Mouse (Mus musculus): ENCODE results near the gene Yipf1. TPM values are rescaled to one million over a fixed set of nuclear protein-coding genes. Genes with fewer than 3 reads are reported as not detected.

Yipf1 gene
- total and polyA plus RNA-seq, 2 experiments from 2014 or later = 40.1 to 46.7 TPM

- no peak overlapping the region for H3K4me3 ChIP-seq (ENCODE audit: low read depth, low read length)
- H3K27me3 ChIP-seq (ENCODE audit: control insufficient read depth, insufficient read depth, low read length) = no peaks in the 10 kb centered on the region
- WGBS = 72% methylated on average over 2 of the region's 2 CpGs
- TF ChIP-seq CTCF (IDR thresholded peaks at IDR 0.05; ENCODE audit: low read depth) (no peak), EP300 (IDR thresholded peaks at IDR 0.05; ENCODE audit: low read depth) (no peak)
- no peak overlapping the region for H3K4me2 ChIP-seq (ENCODE audit: low read depth, low read length)
- no peak for ATAC-seq (ENCODE audit: insufficient read depth, low read depth)
- no peaks in the 10 kb centered on the region for H3K9me3 ChIP-seq (replicated peaks; ENCODE audit: control insufficient read depth, low read length)
- DNase-seq (ENCODE audit: low spot score) = no peak
- H3K36me3 ChIP-seq (replicated peaks; ENCODE audit: control insufficient read depth, insufficient read depth, low read length) = peaks cover 40% of the 10 kb centered on the region
- peaks cover 12% of the 10 kb centered on the region for H3K4me1 ChIP-seq (ENCODE audit: control insufficient read depth, insufficient read depth)
- H3K9ac ChIP-seq (replicated peaks; ENCODE audit: low read depth, low read length) = no peak overlapping the region
- H3K27ac ChIP-seq (ENCODE audit: low read depth) = no peak overlapping the region
Observed at GRCm38 (mm10) chr4:107372304-107372703, 58.1 kb downstream of the Yipf1 start.

- no peak overlapping the region for H3K4me2 ChIP-seq (ENCODE audit: low read depth, low read length)
Observed at GRCm38 (mm10) chr4:107374677-107375076, 60.5 kb downstream of the Yipf1 start.

GRCm38 (mm10) chr4:107378954-107379353, 64.8 kb downstream of the Yipf1 start:
- DNase-seq (ENCODE audit: low spot score) = no peak
- Histone ChIP-seq H3K9me3 (replicated peaks; ENCODE audit: control insufficient read depth, low read length) (no peaks in the 10 kb centered on the region), H3K4me3 (ENCODE audit: low read depth, low read length) (no peak overlapping the region), H3K27me3 (ENCODE audit: control insufficient read depth, insufficient read depth, low read length) (no peaks in the 10 kb centered on the region), H3K36me3 (replicated peaks; ENCODE audit: control insufficient read depth, insufficient read depth, low read length) (peaks cover 51% of the 10 kb centered on the region), H3K27ac (ENCODE audit: low read depth) (no peak overlapping the region), H3K4me1 (ENCODE audit: control insufficient read depth, insufficient read depth) (peaks cover 6% of the 10 kb centered on the region), H3K9ac (replicated peaks; ENCODE audit: low read depth, low read length) (no peak overlapping the region), H3K4me2 (ENCODE audit: low read depth, low read length) (no peak overlapping the region)
- TF ChIP-seq EP300 (IDR thresholded peaks at IDR 0.05; ENCODE audit: low read depth) (no peak), CTCF (IDR thresholded peaks at IDR 0.05; ENCODE audit: low read depth) (no peak)
- no peak for ATAC-seq (ENCODE audit: insufficient read depth, low read depth)
- WGBS = 79% methylated on average over 6 of the region's 6 CpGs

More at GRCm38 (mm10) chr4:107374677-107375076, 60.5 kb downstream of the Yipf1 start:
- ATAC-seq (ENCODE audit: insufficient read depth, low read depth) (peak; percentile 51; the same call in 1 of the 2 replicates), DNase-seq (ENCODE audit: low spot score) (peak; percentile 44)
- TF ChIP-seq CTCF (IDR thresholded peaks at IDR 0.05; ENCODE audit: low read depth) (no peak), EP300 (IDR thresholded peaks at IDR 0.05; ENCODE audit: low read depth) (no peak)
- Histone ChIP-seq H3K9ac (replicated peaks; ENCODE audit: low read depth, low read length) (no peak overlapping the region), H3K4me3 (ENCODE audit: low read depth, low read length) (no peak overlapping the region), H3K4me1 (ENCODE audit: control insufficient read depth, insufficient read depth) (peaks cover 6% of the 10 kb centered on the region), H3K27ac (ENCODE audit: low read depth) (no peak overlapping the region), H3K9me3 (replicated peaks; ENCODE audit: control insufficient read depth, low read length) (no peaks in the 10 kb centered on the region), H3K27me3 (ENCODE audit: control insufficient read depth, insufficient read depth, low read length) (no peaks in the 10 kb centered on the region), H3K36me3 (replicated peaks; ENCODE audit: control insufficient read depth, insufficient read depth, low read length) (peaks cover 48% of the 10 kb centered on the region)
- 12% methylated on average over 4 of the region's 4 CpGs for WGBS

DNA sequence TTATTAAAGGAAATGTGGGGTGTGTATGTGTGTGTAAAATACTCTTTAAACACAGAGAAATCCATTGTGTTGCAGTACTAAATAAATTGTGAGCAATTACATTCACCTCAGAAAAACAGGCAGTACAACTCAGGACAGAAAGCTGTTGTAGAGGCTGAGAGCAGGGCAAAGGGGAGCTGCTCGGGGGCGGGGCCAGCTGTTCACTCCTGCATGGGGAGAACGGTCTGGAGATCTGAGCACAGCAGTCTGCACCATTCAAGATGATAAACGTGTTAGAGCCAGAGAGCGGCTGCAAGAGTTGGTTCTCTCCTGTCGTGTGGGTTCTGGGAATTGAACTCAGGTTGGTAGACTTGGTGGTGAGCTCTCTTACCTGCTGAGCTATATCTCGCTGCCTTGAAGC, 66.7 kb downstream of the Yipf1 start:
- TF ChIP-seq EP300 (IDR thresholded peaks at IDR 0.05; ENCODE audit: low read depth) (no peak), CTCF (IDR thresholded peaks at IDR 0.05; ENCODE audit: low read depth) (no peak)
- 76% methylated on average over 7 of the region's 7 CpGs for WGBS

DNA sequence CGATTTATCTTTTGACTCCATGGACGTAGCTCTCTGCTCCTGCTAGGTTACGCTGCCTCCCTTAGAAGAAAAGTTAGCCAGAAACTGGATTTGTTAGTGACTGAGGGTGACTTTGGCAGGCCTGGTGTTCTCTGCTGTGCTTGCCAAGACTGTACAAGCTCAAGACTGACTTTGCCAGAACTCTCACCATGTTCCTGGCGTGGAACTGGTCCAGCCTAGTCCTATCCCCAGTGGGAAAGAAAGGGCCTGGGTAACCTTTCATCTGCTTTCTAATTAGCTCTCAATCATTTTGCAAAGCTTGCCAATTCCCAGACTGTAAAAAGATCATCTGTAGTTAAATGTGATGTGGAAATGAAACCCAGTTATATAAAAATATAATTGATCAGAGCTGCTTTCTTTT, 72.9 kb downstream of the Yipf1 start:
- 94% methylated on average over 4 of the region's 4 CpGs for WGBS
- no peak overlapping the region for H3K4me2 ChIP-seq (ENCODE audit: low read depth, low read length)
- H3K4me3 ChIP-seq (ENCODE audit: low read depth, low read length) = no peak overlapping the region
- H3K9me3 ChIP-seq (replicated peaks; ENCODE audit: control insufficient read depth, low read length) = no peaks in the 10 kb centered on the region
- H3K36me3 ChIP-seq (replicated peaks; ENCODE audit: control insufficient read depth, insufficient read depth, low read length) = peaks cover 70% of the 10 kb centered on the region
- no peak for TF ChIP-seq CTCF (IDR thresholded peaks at IDR 0.05; ENCODE audit: low read depth)
- no peak for TF ChIP-seq EP300 (IDR thresholded peaks at IDR 0.05; ENCODE audit: low read depth)
- ATAC-seq (ENCODE audit: insufficient read depth, low read depth) (no peak), DNase-seq (ENCODE audit: low spot score) (no peak)
- H3K27me3 ChIP-seq (ENCODE audit: control insufficient read depth, insufficient read depth, low read length) = no peaks in the 10 kb centered on the region
- no peak overlapping the region for H3K27ac ChIP-seq (ENCODE audit: low read depth)
- no peaks in the 10 kb centered on the region for H3K4me1 ChIP-seq (ENCODE audit: control insufficient read depth, insufficient read depth)
- H3K9ac ChIP-seq (replicated peaks; ENCODE audit: low read depth, low read length) = no peak overlapping the region

More for the DNA sequence above, 66.7 kb downstream of the Yipf1 start:
- Histone ChIP-seq H3K9ac (replicated peaks; ENCODE audit: low read depth, low read length) (no peak overlapping the region), H3K9me3 (replicated peaks; ENCODE audit: control insufficient read depth, low read length) (no peaks in the 10 kb centered on the region), H3K4me1 (ENCODE audit: control insufficient read depth, insufficient read depth) (no peaks in the 10 kb centered on the region), H3K36me3 (replicated peaks; ENCODE audit: control insufficient read depth, insufficient read depth, low read length) (peaks cover 58% of the 10 kb centered on the region), H3K4me3 (ENCODE audit: low read depth, low read length) (no peak overlapping the region), H3K4me2 (ENCODE audit: low read depth, low read length) (no peak overlapping the region), H3K27ac (ENCODE audit: low read depth) (no peak overlapping the region), H3K27me3 (ENCODE audit: control insufficient read depth, insufficient read depth, low read length) (no peaks in the 10 kb centered on the region)
- ATAC-seq (ENCODE audit: insufficient read depth, low read depth) = no peak
- DNase-seq (ENCODE audit: low spot score) = no peak

DNA sequence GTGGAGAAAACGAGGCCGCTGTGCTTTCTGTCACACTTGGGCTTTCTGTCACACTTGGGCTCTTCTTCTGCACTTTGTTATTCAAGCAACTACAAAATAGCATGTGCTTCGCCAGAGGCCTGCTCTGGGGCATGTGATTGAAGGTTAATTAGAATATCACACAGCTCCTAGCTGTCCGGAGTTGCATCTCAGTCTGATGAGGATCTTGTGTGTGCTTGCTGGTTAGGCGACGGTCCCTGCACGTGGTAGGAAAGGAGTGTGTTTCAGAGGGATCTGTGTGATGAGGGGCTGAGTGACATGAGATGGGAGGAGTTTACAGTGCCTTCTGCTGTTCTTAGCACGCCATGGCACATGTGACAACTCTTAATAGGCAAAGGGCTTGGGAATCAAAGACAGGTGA, 73.3 kb downstream of the Yipf1 start:
- H3K36me3 ChIP-seq (replicated peaks; ENCODE audit: control insufficient read depth, insufficient read depth, low read length) = peaks cover 68% of the 10 kb centered on the region
- H3K4me3 ChIP-seq (ENCODE audit: low read depth, low read length) = no peak overlapping the region
- 88% methylated on average over 8 of the region's 8 CpGs for WGBS

More for the DNA sequence above, 73.3 kb downstream of the Yipf1 start:
- no peak overlapping the region for H3K27ac ChIP-seq (ENCODE audit: low read depth)
- H3K4me1 ChIP-seq (ENCODE audit: control insufficient read depth, insufficient read depth) = no peaks in the 10 kb centered on the region
- no peak overlapping the region for H3K9ac ChIP-seq (replicated peaks; ENCODE audit: low read depth, low read length)
- DNase-seq (ENCODE audit: low spot score) (no peak), ATAC-seq (ENCODE audit: insufficient read depth, low read depth) (no peak)
- TF ChIP-seq EP300 (IDR thresholded peaks at IDR 0.05; ENCODE audit: low read depth) (no peak), CTCF (IDR thresholded peaks at IDR 0.05; ENCODE audit: low read depth) (no peak)
- no peaks in the 10 kb centered on the region for H3K9me3 ChIP-seq (replicated peaks; ENCODE audit: control insufficient read depth, low read length)
- no peak overlapping the region for H3K4me2 ChIP-seq (ENCODE audit: low read depth, low read length)
- no peaks in the 10 kb centered on the region for H3K27me3 ChIP-seq (ENCODE audit: control insufficient read depth, insufficient read depth, low read length)
